Mouse (Mus musculus) ovary, adult 18-20 months (tissue): ENCODE data around the gene Rwdd2a.
"Not testable (repeated sequence)": the region's sequence is repeated elsewhere in the genome, so short reads cannot be mapped to it uniquely, and the experiment has no call there.

Experiments
- DNase-seq: peaks from one replicate; pipeline ENCODE4 v3.0.0; 2022; ENCODE audit warnings: low spot score, mixed read lengths

Rwdd2a gene

GRCm38 (mm10) chr9:86592676-86593668 lies 21.2 kb downstream of the Rwdd2a start:
- DNase-seq: peak; percentile 43

GRCm38 (mm10) chr9:86594357-86594767 lies 22.6 kb downstream of the Rwdd2a start:
- DNase-seq: not testable (repeated sequence)

GRCm38 (mm10) chr9:86596983-86597382 lies 25.2 kb downstream of the Rwdd2a start:
- not testable (repeated sequence) for DNase-seq

- DNase-seq: no peak
Measured at GRCm38 (mm10) chr9:86599723-86600303, 28.0 kb downstream of the Rwdd2a start.

GRCm38 (mm10) chr9:86605776-86606175 lies 34.0 kb downstream of the Rwdd2a start:
- no peak for DNase-seq

- DNase-seq: no peak
Measured at GRCm38 (mm10) chr9:86612091-86612490, 40.3 kb downstream of the Rwdd2a start.

- no peak for DNase-seq
Measured at GRCm38 (mm10) chr9:86615765-86616164, 44.0 kb downstream of the Rwdd2a start.

- DNase-seq: no peak
Measured at GRCm38 (mm10) chr9:86617837-86618492, 46.2 kb downstream of the Rwdd2a start.

GRCm38 (mm10) chr9:86619341-86620139 lies 47.7 kb downstream of the Rwdd2a start:
- no peak for DNase-seq

- no peak for DNase-seq
Measured at GRCm38 (mm10) chr9:86622062-86622461, 50.3 kb downstream of the Rwdd2a start.

- no peak for DNase-seq
Measured at GRCm38 (mm10) chr9:86624039-86624438, 52.2 kb downstream of the Rwdd2a start.
